Mouse (Mus musculus): ENCODE measurements at regions not wholly inside any gene's neighbourhood (a gene's known extent, or its start where the extent isn't known, plus 50 kb on each side); places are given as distances from the start of the nearest gene placed in this dataset.

GRCm38 (mm10) chr8:35205536-35205935, 560.1 kb upstream of the Gm19410 start:
- no peak for ATAC-seq (ENCODE audit: insufficient read depth, low FRiP score, low TSS enrichment)
- no peak overlapping the region for H3K9ac ChIP-seq (ENCODE audit: low read length)
- peak; percentile 67 for DNase-seq (ENCODE audit: low spot score)
- no peaks in the 10 kb centered on the region for H3K27me3 ChIP-seq (ENCODE audit: control insufficient read depth, insufficient read depth, low read length)
- no peak overlapping the region for H3K4me3 ChIP-seq (ENCODE audit: low read depth, low read length)
- H3K9me3 ChIP-seq (ENCODE audit: control insufficient read depth, low read length) = no peaks in the 10 kb centered on the region
- no peak overlapping the region for H3K27ac ChIP-seq (ENCODE audit: low read depth, low read length)
- no peaks in the 10 kb centered on the region for H3K36me3 ChIP-seq (ENCODE audit: control insufficient read depth, insufficient read depth, low read length)
- 11% methylated on average over 8 of the region's 8 CpGs for WGBS
- H3K4me1 ChIP-seq (ENCODE audit: control insufficient read depth, insufficient read depth, low read length) = no peaks in the 10 kb centered on the region
- H3K4me2 ChIP-seq (ENCODE audit: low read depth) = no peak overlapping the region

GRCm38 (mm10) chr8:35206271-35206670, 559.3 kb upstream of the Gm19410 start:
- no peak overlapping the region for H3K4me2 ChIP-seq (ENCODE audit: low read depth)
- H3K9ac ChIP-seq (ENCODE audit: low read length) = no peak overlapping the region
- DNase-seq (ENCODE audit: low spot score) = no peak
- 61% methylated on average over 6 of the region's 6 CpGs for WGBS
- H3K4me1 ChIP-seq (ENCODE audit: control insufficient read depth, insufficient read depth, low read length) = no peaks in the 10 kb centered on the region
- H3K4me3 ChIP-seq (ENCODE audit: low read depth, low read length) = no peak overlapping the region
- H3K27me3 ChIP-seq (ENCODE audit: control insufficient read depth, insufficient read depth, low read length) = no peaks in the 10 kb centered on the region
- no peak overlapping the region for H3K27ac ChIP-seq (ENCODE audit: low read depth, low read length)
- no peaks in the 10 kb centered on the region for H3K36me3 ChIP-seq (ENCODE audit: control insufficient read depth, insufficient read depth, low read length)
- no peak for ATAC-seq (ENCODE audit: insufficient read depth, low FRiP score, low TSS enrichment)
- H3K9me3 ChIP-seq (ENCODE audit: control insufficient read depth, low read length) = no peaks in the 10 kb centered on the region

GRCm38 (mm10) chr8:35208357-35208756, 557.2 kb upstream of the Gm19410 start:
- H3K9ac ChIP-seq (ENCODE audit: low read length) = no peak overlapping the region
- no peaks in the 10 kb centered on the region for H3K9me3 ChIP-seq (ENCODE audit: control insufficient read depth, low read length)
- no peaks in the 10 kb centered on the region for H3K36me3 ChIP-seq (ENCODE audit: control insufficient read depth, insufficient read depth, low read length)
- H3K27me3 ChIP-seq (ENCODE audit: control insufficient read depth, insufficient read depth, low read length) = no peaks in the 10 kb centered on the region
- ATAC-seq (ENCODE audit: insufficient read depth, low FRiP score, low TSS enrichment) (no peak), DNase-seq (ENCODE audit: low spot score) (no peak)
- no peak overlapping the region for H3K4me3 ChIP-seq (ENCODE audit: low read depth, low read length)
- H3K4me2 ChIP-seq (ENCODE audit: low read depth) = no peak overlapping the region
- 0 out of 2 replicates have a peak, but pooled peaks cover 3% of the 10 kb centered on the region for H3K4me1 ChIP-seq (ENCODE audit: control insufficient read depth, insufficient read depth, low read length)
- H3K27ac ChIP-seq (ENCODE audit: low read depth, low read length) = no peak overlapping the region
- WGBS = 75% methylated on average over 5 of the region's 5 CpGs

GRCm38 (mm10) chr8:35211506-35212452, 553.8 kb upstream of the Gm19410 start:
- H3K9ac ChIP-seq (ENCODE audit: low read length) = no peak overlapping the region
- no peak overlapping the region for H3K4me2 ChIP-seq (ENCODE audit: low read depth)
- DNase-seq (ENCODE audit: low spot score) (peak; percentile 32), ATAC-seq (ENCODE audit: insufficient read depth, low FRiP score, low TSS enrichment) (no peak)
- H3K4me1 ChIP-seq (ENCODE audit: control insufficient read depth, insufficient read depth, low read length) = 0 out of 2 replicates have a peak, but pooled peaks cover 3% of the 10 kb centered on the region
- H3K27ac ChIP-seq (ENCODE audit: low read depth, low read length) = no peak overlapping the region
- no peaks in the 10 kb centered on the region for H3K27me3 ChIP-seq (ENCODE audit: control insufficient read depth, insufficient read depth, low read length)
- 67% methylated on average over 10 of the region's 10 CpGs for WGBS
- H3K9me3 ChIP-seq (ENCODE audit: control insufficient read depth, low read length) = no peaks in the 10 kb centered on the region
- H3K4me3 ChIP-seq (ENCODE audit: low read depth, low read length) = no peak overlapping the region
- no peaks in the 10 kb centered on the region for H3K36me3 ChIP-seq (ENCODE audit: control insufficient read depth, insufficient read depth, low read length)

- WGBS = 83% methylated on average over 3 of the region's 3 CpGs
- DNase-seq (ENCODE audit: low spot score) (no peak), ATAC-seq (ENCODE audit: insufficient read depth, low FRiP score, low TSS enrichment) (no peak)
- Histone ChIP-seq H3K27ac (ENCODE audit: low read depth, low read length) (no peak overlapping the region), H3K4me2 (ENCODE audit: low read depth) (no peak overlapping the region), H3K4me1 (ENCODE audit: control insufficient read depth, insufficient read depth, low read length) (0 out of 2 replicates have a peak, but pooled peaks cover 3% of the 10 kb centered on the region), H3K9me3 (ENCODE audit: control insufficient read depth, low read length) (no peaks in the 10 kb centered on the region), H3K4me3 (ENCODE audit: low read depth, low read length) (no peak overlapping the region), H3K36me3 (ENCODE audit: control insufficient read depth, insufficient read depth, low read length) (no peaks in the 10 kb centered on the region), H3K27me3 (ENCODE audit: control insufficient read depth, insufficient read depth, low read length) (no peaks in the 10 kb centered on the region), H3K9ac (ENCODE audit: low read length) (no peak overlapping the region)
Measured at GRCm38 (mm10) chr8:35213515-35213914, 552.1 kb upstream of the Gm19410 start.

- no peak overlapping the region for H3K4me2 ChIP-seq (ENCODE audit: low read depth)
- 90% methylated on average over 11 of the region's 11 CpGs for WGBS
- no peak for DNase-seq (ENCODE audit: low spot score)
Measured at GRCm38 (mm10) chr8:35217604-35218003, 548.0 kb upstream of the Gm19410 start.

GRCm38 (mm10) chr8:35218327-35218726, 547.3 kb upstream of the Gm19410 start:
- Histone ChIP-seq H3K9me3 (ENCODE audit: control insufficient read depth, low read length) (no peaks in the 10 kb centered on the region), H3K4me3 (ENCODE audit: low read depth, low read length) (no peak overlapping the region)
- ATAC-seq (ENCODE audit: insufficient read depth, low FRiP score, low TSS enrichment) = no peak

More at GRCm38 (mm10) chr8:35217604-35218003, 548.0 kb upstream of the Gm19410 start:
- Histone ChIP-seq H3K9me3 (ENCODE audit: control insufficient read depth, low read length) (no peaks in the 10 kb centered on the region), H3K9ac (ENCODE audit: low read length) (no peak overlapping the region), H3K27me3 (ENCODE audit: control insufficient read depth, insufficient read depth, low read length) (no peaks in the 10 kb centered on the region), H3K4me1 (ENCODE audit: control insufficient read depth, insufficient read depth, low read length) (0 out of 2 replicates have a peak, but pooled peaks cover 2% of the 10 kb centered on the region), H3K27ac (ENCODE audit: low read depth, low read length) (no peak overlapping the region), H3K36me3 (ENCODE audit: control insufficient read depth, insufficient read depth, low read length) (no peaks in the 10 kb centered on the region), H3K4me3 (ENCODE audit: low read depth, low read length) (no peak overlapping the region)
- ATAC-seq (ENCODE audit: insufficient read depth, low FRiP score, low TSS enrichment) = no peak

GRCm38 (mm10) chr8:35224053-35224924, 541.3 kb upstream of the Gm19410 start:
- H3K4me1 ChIP-seq (ENCODE audit: control insufficient read depth, insufficient read depth, low read length) = no peaks in the 10 kb centered on the region
- no peaks in the 10 kb centered on the region for H3K27me3 ChIP-seq (ENCODE audit: control insufficient read depth, insufficient read depth, low read length)
- DNase-seq (ENCODE audit: low spot score) (no peak), ATAC-seq (ENCODE audit: insufficient read depth, low FRiP score, low TSS enrichment) (no peak)
- H3K27ac ChIP-seq (ENCODE audit: low read depth, low read length) = no peak overlapping the region
- no peak overlapping the region for H3K4me2 ChIP-seq (ENCODE audit: low read depth)
- no peaks in the 10 kb centered on the region for H3K36me3 ChIP-seq (ENCODE audit: control insufficient read depth, insufficient read depth, low read length)
- H3K9me3 ChIP-seq (ENCODE audit: control insufficient read depth, low read length) = no peaks in the 10 kb centered on the region
- H3K9ac ChIP-seq (ENCODE audit: low read length) = no peak overlapping the region
- no peak overlapping the region for H3K4me3 ChIP-seq (ENCODE audit: low read depth, low read length)
- WGBS = 69% methylated on average over 18 of the region's 18 CpGs

More at GRCm38 (mm10) chr8:35218327-35218726, 547.3 kb upstream of the Gm19410 start:
- Histone ChIP-seq H3K9ac (ENCODE audit: low read length) (no peak overlapping the region), H3K27ac (ENCODE audit: low read depth, low read length) (no peak overlapping the region), H3K4me1 (ENCODE audit: control insufficient read depth, insufficient read depth, low read length) (no peaks in the 10 kb centered on the region), H3K36me3 (ENCODE audit: control insufficient read depth, insufficient read depth, low read length) (no peaks in the 10 kb centered on the region), H3K4me2 (ENCODE audit: low read depth) (no peak overlapping the region), H3K27me3 (ENCODE audit: control insufficient read depth, insufficient read depth, low read length) (no peaks in the 10 kb centered on the region)
- no peak for DNase-seq (ENCODE audit: low spot score)
- WGBS = 86% methylated on average over 4 of the region's 4 CpGs

Measured in neural tube, embryonic 11.5 days (tissue).